Mouse (Mus musculus): ENCODE measurements around the gene Gm6034. TPM values are rescaled to one million over a fixed set of nuclear protein-coding genes. Genes with fewer than 3 reads are reported as not detected.
"Not testable (repeated sequence)": the region's sequence is repeated elsewhere in the genome, so short reads cannot be mapped to it uniquely, and the experiment has no call there.

The Gm6034 gene
- total RNA-seq, 2 experiments from 2014 or later: not detected

- DNase-seq: not testable (repeated sequence)
Observed at GRCm38 (mm10) chr17:36082519-36083232, 39.9 kb downstream of the Gm6034 start.

GRCm38 (mm10) chr17:36083266-36083869 is 40.6 kb downstream of the Gm6034 start:
- DNase-seq: no peak

- DNase-seq: no peak
Observed at GRCm38 (mm10) chr17:36083870-36084451, 41.2 kb downstream of the Gm6034 start.

- DNase-seq: not testable (repeated sequence)
Observed at GRCm38 (mm10) chr17:36085976-36086375, 43.2 kb downstream of the Gm6034 start.

- not testable (repeated sequence) for DNase-seq
Observed at GRCm38 (mm10) chr17:36091933-36092332, 49.2 kb downstream of the Gm6034 start.

GRCm38 (mm10) chr17:36092520-36092919 is 49.8 kb downstream of the Gm6034 start:
- not testable (repeated sequence) for DNase-seq

GRCm38 (mm10) chr17:36093936-36094335 is 51.2 kb downstream of the Gm6034 start:
- no peak for DNase-seq

GRCm38 (mm10) chr17:36099603-36100002 is 56.8 kb downstream of the Gm6034 start:
- DNase-seq: not testable (repeated sequence)

GRCm38 (mm10) chr17:36102091-36102490 is 59.3 kb downstream of the Gm6034 start:
- DNase-seq: not testable (repeated sequence)

Other genes with a start within 250 kb of the Gm6034 start
- gene Ier3, start 221.3 kb upstream of the Gm6034 start, total RNA-seq (2021): 1 to 10 TPM; 4.0 to 4.5 TPM
- 10 to 100 TPM; 41.0 to 46.3 TPM for gene Flot1, start 219.7 kb upstream of the Gm6034 start, total RNA-seq (2021)
- 10 to 100 TPM; 39.2 to 54.5 TPM for gene Tubb5, start 204.7 kb upstream of the Gm6034 start, total RNA-seq (2021)
- gene Mdc1, start 201.4 kb upstream of the Gm6034 start, total RNA-seq (2021): 1 to 10 TPM; 3.7 to 5.2 TPM
- gene Nrm, start 181.6 kb upstream of the Gm6034 start, total RNA-seq (2021): 1 to 10 TPM in 1 of 2 experiments, under 1 TPM in 1; 0.74 to 1.6 TPM
- 1 to 10 TPM; 4.8 to 8.0 TPM for gene Ppp1r18, start 177.4 kb upstream of the Gm6034 start, total RNA-seq (2021)
- gene Dhx16, start 163.1 kb upstream of the Gm6034 start, total RNA-seq (2021): 10 to 100 TPM; 14.8 to 15.2 TPM
- 10 to 100 TPM; 62.4 to 86.6 TPM for gene 2310061I04Rik, start 145.5 kb upstream of the Gm6034 start, total RNA-seq (2021)
- gene Atat1, start 132.9 kb upstream of the Gm6034 start, total RNA-seq (2021): 1 to 10 TPM; 3.0 to 4.6 TPM
- gene Mrps18b, start 126.6 kb upstream of the Gm6034 start, total RNA-seq (2021): 10 to 100 TPM; 52.8 to 59.6 TPM
- 10 to 100 TPM; 17.7 to 25.5 TPM for gene Ppp1r10, start 126.5 kb upstream of the Gm6034 start, total RNA-seq (2021)
- gene Abcf1, start 73.2 kb upstream of the Gm6034 start, total RNA-seq (2021): 10 to 100 TPM; 64.6 to 68.1 TPM
- gene Gnl1, start 63.1 kb upstream of the Gm6034 start, total RNA-seq (2021): 10 to 100 TPM; 14.7 to 16.1 TPM
- gene Prr3, start 62.7 kb upstream of the Gm6034 start, total RNA-seq (2021): 1 to 10 TPM; 2.6 to 3.9 TPM
- gene H2-T24, start 22.4 kb upstream of the Gm6034 start, total RNA-seq (2021): 1 to 10 TPM; 1.6 to 1.7 TPM
- 1 to 10 TPM; 6.2 to 8.7 TPM for gene H2-T23, start 10.1 kb upstream of the Gm6034 start, total RNA-seq (2021)
- 1 to 10 TPM; 5.8 to 7.2 TPM for gene H2-T22, start 214 bp upstream of the Gm6034 start, total RNA-seq (2021)
- 1 to 10 TPM; 1.3 to 2.4 TPM for gene Gm11127, start 15.4 kb downstream of the Gm6034 start, total RNA-seq (2021)
- gene Gm19684, start 78.7 kb downstream of the Gm6034 start, total RNA-seq (2021): not detected
- gene Gm7030, start 86.5 kb downstream of the Gm6034 start, total RNA-seq (2021): not detected
- not detected for gene Gm8909, start 125.6 kb downstream of the Gm6034 start, total RNA-seq (2021)
- gene H2-T3, start 147.3 kb downstream of the Gm6034 start, total RNA-seq (2021): not detected
- 10 to 100 TPM; 30.3 to 35.9 TPM for gene Rpp21, start 215.1 kb downstream of the Gm6034 start, total RNA-seq (2021)
- 1 to 10 TPM; 5.0 to 5.6 TPM for gene Trim39, start 229.3 kb downstream of the Gm6034 start, total RNA-seq (2021)
- gene H2-M10.2, start 243.5 kb downstream of the Gm6034 start, total RNA-seq (2021): not detected